ENCODE assay signal across 9 mouse cellular contexts in the genomic region with DNA sequence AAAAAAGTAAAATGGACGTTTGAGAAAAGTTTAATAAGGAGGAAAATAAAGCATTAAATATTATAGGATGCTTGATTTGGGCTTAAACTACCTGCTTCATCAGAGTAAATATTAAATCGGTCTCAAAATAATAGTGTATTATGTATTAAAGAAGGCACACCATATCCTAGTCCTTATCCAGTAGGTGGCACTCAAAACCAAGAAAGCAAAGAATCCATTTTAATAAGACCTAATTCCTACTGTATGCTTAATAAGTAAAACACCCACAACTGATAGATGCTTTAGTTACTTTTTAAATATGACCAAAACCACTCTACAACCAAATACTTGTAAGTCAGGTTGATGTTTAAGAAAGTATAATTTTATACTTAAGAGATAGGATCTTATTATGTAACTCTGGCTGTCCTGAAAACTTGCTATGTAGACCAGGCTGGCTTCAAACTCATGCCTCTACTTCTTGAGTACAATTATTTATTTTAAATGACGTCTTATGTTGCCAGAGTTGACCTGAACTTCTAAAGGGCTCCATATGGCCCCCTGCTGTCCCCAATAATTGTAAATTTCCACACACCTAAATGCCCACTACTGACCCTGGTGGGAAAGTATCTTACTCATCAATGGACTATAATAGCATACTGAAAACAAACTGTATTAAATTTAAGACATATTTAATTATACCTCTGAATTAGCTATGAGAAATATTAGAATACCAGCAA. TPM values are rescaled to one million over a fixed set of nuclear protein-coding genes. Genes with fewer than 3 reads are reported as not detected.
DNase-seq lines count a peak whose midpoint lies in the region; ATAC-seq and TF ChIP-seq lines count a peak whose summit lies in the region.
"Had no signal": no experiment of that assay in that cellular context is flagged by ENCODE, and none has a peak within 500 bp of the region (broad histone marks: within the 10 kb centered on the region; RNA-seq: fewer than 3 reads in every experiment).

No protein-coding gene starts in this region.

- H3K4me1 ChIP-seq in cerebellum, adult 2 months (ENCODE audit: control insufficient read depth, insufficient read depth, low read length), result no peaks in the 10 kb centered on the region
- H3K4me1 ChIP-seq in liver, embryonic 14.5 days (replicated peaks; ENCODE audit: control insufficient read depth in 2 of 2, insufficient read depth in 2 of 2, low read length in 1 of 2), result no peaks in the 10 kb centered on the region
- H3K4me1 ChIP-seq in embryonic facial prominence, embryonic 14.5 days (ENCODE audit: control insufficient read depth, insufficient read depth, low read length), result no peaks in the 10 kb centered on the region
- H3K4me1 ChIP-seq: neural tube, embryonic 13.5 days had no signal

- TF ChIP-seq POLR2A in cerebellum, adult 2 months (IDR thresholded peaks at IDR 0.05; ENCODE audit: borderline replicate concordance, insufficient read depth, low read length), result no peak

- TF ChIP-seq EP300 in liver, embryonic 14.5 days (IDR thresholded peaks at IDR 0.05; ENCODE audit: low read depth), result no peak

- peak; percentile 27 to 62 for DNase-seq in cerebellum, adult 2 months
- no peak for DNase-seq in cerebellum, adult 11-12 months
- peak; percentile 22 to 60 (median 23) for DNase-seq in liver, embryonic 14.5 days (ENCODE audit: low read depth in 3 of 3, low spot score in 3 of 3)
- DNase-seq in liver, result no peak
- peak; percentile 85 for DNase-seq in embryonic facial prominence, embryonic 14.5 days (ENCODE audit: low spot score)
- DNase-seq in urinary bladder, postnatal 14 days (ENCODE audit: low spot score), result no peak
- no peak for DNase-seq in layer of hippocampus, postnatal 25 days (ENCODE audit: extremely low spot score in 1 of 2, low spot score in 1 of 2)

- no peak for ATAC-seq in liver, embryonic 14.5 days (ENCODE audit: insufficient read depth)
- ATAC-seq in embryonic facial prominence, embryonic 14.5 days (ENCODE audit: low read depth), result no peak
- ATAC-seq in neutrophil, adult 5-6 weeks (ENCODE audit: extremely low read depth, insufficient number of reproducible peaks, low FRiP score, poor library complexity, severe bottlenecking), result peak; percentile 47; the same call in 1 of the 2 replicates

- no peaks in the 10 kb centered on the region for H3K36me3 ChIP-seq in liver, embryonic 14.5 days (replicated peaks; ENCODE audit: control insufficient read depth, insufficient read depth, low read depth)
- no peaks in the 10 kb centered on the region for H3K36me3 ChIP-seq in embryonic facial prominence, embryonic 14.5 days (ENCODE audit: control insufficient read depth, insufficient read depth, low read length)
- H3K36me3 ChIP-seq: neural tube, embryonic 13.5 days had no signal

- no peaks in the 10 kb centered on the region for H3K27me3 ChIP-seq in cerebellum, adult 2 months (ENCODE audit: control insufficient read depth, insufficient read depth, low read length)
- no peaks in the 10 kb centered on the region for H3K27me3 ChIP-seq in liver, embryonic 14.5 days (ENCODE audit: control insufficient read depth, insufficient read depth, low read length)
- no peaks in the 10 kb centered on the region for H3K27me3 ChIP-seq in embryonic facial prominence, embryonic 14.5 days (replicated peaks; ENCODE audit: control insufficient read depth, insufficient read depth, low read length)
- H3K27me3 ChIP-seq: neural tube, embryonic 13.5 days had no signal

- peak; percentile 29; the same call in 1 of the 2 replicates for TF ChIP-seq CTCF in cerebellum, adult 2 months (IDR thresholded peaks at IDR 0.05; ENCODE audit: borderline replicate concordance, insufficient read depth, low read depth, low read length)
- peak; percentile 55 for TF ChIP-seq CTCF in liver, embryonic 14.5 days (IDR thresholded peaks at IDR 0.05; ENCODE audit: low read depth)

- H3K4me3 ChIP-seq in cerebellum, adult 2 months (replicated peaks; ENCODE audit: insufficient read depth, low read depth, low read length), result no peak overlapping the region
- H3K4me3 ChIP-seq in liver, embryonic 14.5 days (ENCODE audit: insufficient read depth in 1 of 2, low read depth in 2 of 2, low read length in 2 of 2), result no peak overlapping the region
- no peak overlapping the region for H3K4me3 ChIP-seq in embryonic facial prominence, embryonic 14.5 days (ENCODE audit: low read depth, low read length)

- no peak overlapping the region for H3K9ac ChIP-seq in liver, embryonic 14.5 days (replicated peaks)
- H3K9ac ChIP-seq in embryonic facial prominence, embryonic 14.5 days (ENCODE audit: low read depth, low read length), result no peak overlapping the region

- H3K4me2 ChIP-seq in liver, embryonic 14.5 days (ENCODE audit: low read depth), result no peak overlapping the region
- no peak overlapping the region for H3K4me2 ChIP-seq in embryonic facial prominence, embryonic 14.5 days (ENCODE audit: low read depth, low read length)

- whole genome bisulfite sequencing in cerebellum, adult 2 months, result 4% methylated on average over 3 of the region's 3 CpGs
- WGBS in liver, embryonic 14.5 days (ENCODE audit: insufficient replicate concordance), result 13% methylated on average over 3 of the region's 3 CpGs
- WGBS in embryonic facial prominence, embryonic 14.5 days, result 9% methylated on average over 3 of the region's 3 CpGs

- peaks cover 8% of the 10 kb centered on the region for H3K9me3 ChIP-seq in liver, embryonic 14.5 days (ENCODE audit: control insufficient read depth, low read length)
- peaks cover 15% of the 10 kb centered on the region for H3K9me3 ChIP-seq in embryonic facial prominence, embryonic 14.5 days (ENCODE audit: control insufficient read depth, low read length)

- H3K27ac ChIP-seq in cerebellum, adult 2 months (ENCODE audit: insufficient read depth, low read length), result no peak overlapping the region
- H3K27ac ChIP-seq in liver, embryonic 14.5 days, result no peak overlapping the region
- no peak overlapping the region for H3K27ac ChIP-seq in embryonic facial prominence, embryonic 14.5 days (replicated peaks; ENCODE audit: low read depth, low read length)

RNA-seq across cellular contexts. Expression of gene Dazl, which starts 1.8 kb away (rescaled TPM):
- polyA plus RNA-seq in cerebellum, adult 2 months (2012; rRNA removed), result 0.24 and 0.25 TPM in 2 replicates
- polyA plus RNA-seq in liver, embryonic 14.5 days (2012; rRNA removed), result 0.02 TPM in 1 of 2 replicates, not detected in the other
- polyA plus RNA-seq in liver, embryonic 14.5 days (2014; fragmentation: Nextera tagmentation; extraction: Ambion mirVana), result 0.10 TPM in 1 of 2 replicates, not detected in the other
- 0.39 and 0.51 TPM in 2 replicates for polyA plus RNA-seq in embryonic facial prominence, embryonic 14.5 days (2014; fragmentation: Nextera tagmentation; extraction: Ambion mirVana)
- total RNA-seq in neutrophil, adult 5-6 weeks (2017), result 0.23 TPM in 1 of 2 replicates, not detected in the other
- 1 to 10 TPM; 2.7 to 3.5 TPM for total RNA-seq in layer of hippocampus, postnatal 25 days (2021)

Comparison
In these comparisons a context has a peak if more than half of its experiments do, and no peak if none do; other contexts are left out.
1. DNase-seq: peak in cerebellum, adult 2 months (2 of 2), liver, embryonic 14.5 days (3 of 3) and embryonic facial prominence, embryonic 14.5 days (single experiment); none in cerebellum, adult 11-12 months (single experiment), liver (single experiment), urinary bladder, postnatal 14 days (single experiment) and layer of hippocampus, postnatal 25 days (0 of 2).